Mouse (Mus musculus) heart, adult 2 months (tissue): ENCODE results near the gene Olfr1138.

Experiments
- CTCF ChIP-seq: fragments of 200-600 bp; IDR thresholded peaks from 2 replicates; pipeline ENCODE4 v1.8.1; 2022; ENCODE audit warnings: antibody characterized with exemption, mild to moderate bottlenecking, moderate library complexity
- EP300 ChIP-seq: fragments of 200-500 bp; IDR thresholded peaks from 2 replicates; pipeline ENCODE4 v1.6.1; 2011; ENCODE audit warnings: low read depth, low read length, control low read depth; ENCODE audit not compliant: insufficient read depth
- POLR2A ChIP-seq: fragments of 200-500 bp; IDR thresholded peaks from 2 replicates; pipeline ENCODE4 v1.6.1; 2011; ENCODE audit warnings: mild to moderate bottlenecking, low read depth, low read length, control low read depth; ENCODE audit not compliant: insufficient read depth

DNA sequence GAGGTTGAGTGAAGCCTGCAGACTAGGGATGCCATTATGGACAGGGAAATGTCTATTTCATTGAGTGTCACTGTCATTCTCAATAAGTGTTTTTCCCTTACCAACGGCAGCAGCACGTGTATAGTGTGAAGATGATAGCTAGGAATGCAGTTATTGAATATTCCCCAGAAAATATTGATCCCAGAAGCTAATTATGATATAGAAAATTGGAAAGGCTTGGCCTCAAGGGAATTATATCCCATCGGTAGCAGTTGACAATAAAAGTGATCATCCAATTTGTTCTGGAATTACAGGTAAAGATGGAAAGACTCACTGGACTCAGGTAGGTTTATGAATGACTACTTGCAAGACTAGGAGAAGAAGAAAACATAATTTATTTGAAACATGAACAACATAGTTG, 3.7 kb upstream of the Olfr1138 start, which contains the start of gene Olfr1140:
- no peak for TF ChIP-seq CTCF
- TF ChIP-seq POLR2A, result no peak
- TF ChIP-seq EP300, result no peak
